Mouse (Mus musculus) T-helper 2 cell (primary cell): ENCODE measurements at regions not wholly inside any gene's neighbourhood (a gene's known extent, or its start where the extent isn't known, plus 50 kb on each side); places are given as distances from the start of the nearest gene placed in this dataset.

ENCODE experiments used
- in situ Hi-C: fragments of 300-600 bp; cut with MboI, MseI; formaldehyde crosslinking; loops from one replicate; pipeline ENCODE4 v1.15.1; 2025; ENCODE audit warnings: high pct_unique_total_duplicates

DNA sequence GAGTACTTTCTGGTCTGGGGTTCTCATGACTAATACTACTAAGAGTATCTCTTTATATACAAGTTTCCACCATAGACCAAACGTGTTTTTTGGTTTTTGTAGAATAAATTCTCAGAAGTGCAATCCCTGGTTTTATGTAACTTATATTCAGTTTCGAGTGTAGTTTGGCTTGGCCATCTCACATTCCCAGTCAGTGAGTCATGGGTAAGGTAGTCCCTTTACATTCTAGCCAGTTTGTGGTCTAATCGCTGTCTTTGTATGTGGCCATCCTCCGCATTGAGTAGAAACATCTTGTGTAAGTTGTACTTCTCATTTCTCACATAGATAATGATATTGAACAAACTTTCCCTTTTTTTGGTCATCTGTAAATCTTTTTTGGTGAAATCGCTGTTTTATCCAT lies 88.3 kb downstream of the Anxa5 start:
- in situ Hi-C loops: no loop called here

DNA sequence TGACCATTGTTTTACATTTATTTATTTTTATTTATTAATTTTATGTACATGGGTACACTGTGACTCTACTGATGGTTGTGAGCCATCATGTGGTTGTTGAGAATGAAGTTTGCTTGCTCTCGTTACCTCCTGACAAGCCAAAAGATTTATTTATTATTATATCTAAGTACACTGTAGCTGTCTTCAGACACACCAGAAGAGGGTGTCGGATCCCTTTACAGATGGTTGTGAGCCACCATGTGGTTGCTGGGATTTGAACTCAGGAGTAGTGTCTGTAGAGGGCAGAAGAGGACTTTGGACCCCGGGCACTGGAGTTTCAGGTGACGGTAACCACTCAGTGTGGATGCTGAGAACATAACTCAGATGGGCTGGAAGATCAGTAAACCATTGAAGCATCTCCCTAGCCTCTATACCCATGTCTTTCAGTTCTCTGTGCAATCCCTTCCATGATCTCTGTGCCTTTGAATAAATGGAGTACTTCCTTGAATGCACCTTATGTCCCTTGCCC lies 92.2 kb downstream of the Anxa5 start:
- in situ Hi-C loops: no loop called here

DNA sequence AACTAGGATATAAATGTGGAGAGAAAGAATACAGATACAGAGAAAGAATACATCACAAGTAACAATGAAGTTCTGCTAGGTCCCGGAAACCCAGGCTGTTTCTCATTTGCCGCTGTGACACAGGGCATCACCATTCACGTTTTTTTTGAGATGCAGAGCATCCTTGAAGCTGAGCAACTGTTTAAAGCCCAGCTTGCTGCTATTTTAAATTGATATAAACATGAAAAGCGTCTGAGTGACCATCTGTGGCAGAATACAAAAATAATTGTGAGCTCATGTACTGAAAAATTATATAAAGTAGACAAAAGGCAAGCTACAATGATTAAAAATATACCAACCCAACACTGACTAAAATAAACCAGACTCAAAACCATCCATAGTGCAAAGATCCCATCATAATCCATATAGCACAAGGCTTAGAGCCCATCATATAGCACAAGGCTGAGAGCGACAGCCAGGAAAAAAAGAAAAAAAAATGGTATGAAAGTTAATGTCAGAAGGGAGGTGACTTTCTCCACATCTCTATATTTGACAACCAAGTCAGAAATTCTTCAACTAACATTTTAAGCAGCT lies 94.0 kb downstream of the Anxa5 start:
- in situ Hi-C loops: no loop called here

DNA sequence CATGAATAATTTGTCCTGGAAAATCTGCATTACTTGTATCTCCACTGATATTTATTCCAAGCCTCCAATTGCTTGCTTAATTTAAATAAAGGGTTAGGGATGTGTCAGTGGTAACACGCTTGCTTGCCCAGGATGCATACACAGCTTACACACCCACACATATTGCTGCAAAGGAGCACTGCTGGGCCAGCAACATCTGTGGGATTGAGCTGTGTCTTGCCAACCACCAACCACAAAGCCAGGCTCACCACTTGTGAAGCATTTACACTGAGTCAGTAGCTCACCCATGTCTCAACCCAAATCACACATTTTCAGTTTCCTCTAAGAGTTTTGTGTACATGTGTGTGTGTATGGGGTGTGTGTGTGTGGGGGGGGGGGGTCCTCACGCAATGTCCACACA lies 100.0 kb downstream of the Anxa5 start:
- in situ Hi-C loops: no loop called here

DNA sequence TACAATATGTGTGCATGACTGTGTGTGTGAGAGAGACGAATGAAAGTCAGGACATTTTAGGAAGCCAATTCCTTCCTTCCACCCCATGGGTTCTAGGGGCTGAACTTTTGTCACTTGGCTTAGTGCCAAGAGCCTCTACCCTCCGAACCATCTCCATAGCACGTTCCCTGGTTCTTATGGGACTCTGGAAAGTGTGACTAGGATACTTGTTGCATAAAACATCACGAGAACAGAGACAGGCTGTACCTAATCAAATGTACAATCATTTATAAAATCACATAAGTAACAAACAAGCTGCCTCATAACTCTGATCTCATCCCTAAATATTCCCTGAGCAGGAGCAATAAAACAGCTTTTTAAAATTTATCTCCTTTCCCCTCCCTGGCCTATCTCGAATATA lies 100.8 kb downstream of the Anxa5 start:
- in situ Hi-C loops: no loop called here

- in situ Hi-C loops: no loop called here
Observed at GRCm38 (mm10) chr3:36360933-36361332, 114.8 kb downstream of the Anxa5 start.

DNA sequence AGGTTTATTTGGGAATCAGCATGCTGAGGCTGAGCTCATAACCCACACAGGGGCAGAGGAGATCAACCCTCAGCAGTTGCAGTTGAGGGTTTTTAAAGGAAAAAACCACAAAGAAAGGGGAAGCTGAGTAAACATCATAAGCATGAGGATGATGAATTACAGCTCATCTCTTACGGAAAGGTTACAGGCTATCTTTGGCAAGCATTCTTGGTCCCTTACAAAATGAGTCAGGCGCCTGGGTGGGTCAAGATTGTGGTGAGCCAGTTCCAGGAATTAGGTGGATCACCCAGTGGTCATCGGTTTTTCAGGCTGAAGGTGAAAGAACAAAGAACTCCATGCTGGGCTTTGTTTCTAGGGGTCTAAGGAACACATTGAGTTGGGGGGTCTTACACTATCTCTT lies 121.5 kb downstream of the Anxa5 start:
- in situ Hi-C loops: loop anchor here (10.0 kb wide), 1 partner anchor 901 kb away; no protein-coding TSS in a partner anchor

- in situ Hi-C loops: loop anchor here (10.0 kb wide), 1 partner anchor 903 kb away; no protein-coding TSS in a partner anchor
Observed at GRCm38 (mm10) chr3:36352032-36352742, 123.5 kb downstream of the Anxa5 start.

DNA sequence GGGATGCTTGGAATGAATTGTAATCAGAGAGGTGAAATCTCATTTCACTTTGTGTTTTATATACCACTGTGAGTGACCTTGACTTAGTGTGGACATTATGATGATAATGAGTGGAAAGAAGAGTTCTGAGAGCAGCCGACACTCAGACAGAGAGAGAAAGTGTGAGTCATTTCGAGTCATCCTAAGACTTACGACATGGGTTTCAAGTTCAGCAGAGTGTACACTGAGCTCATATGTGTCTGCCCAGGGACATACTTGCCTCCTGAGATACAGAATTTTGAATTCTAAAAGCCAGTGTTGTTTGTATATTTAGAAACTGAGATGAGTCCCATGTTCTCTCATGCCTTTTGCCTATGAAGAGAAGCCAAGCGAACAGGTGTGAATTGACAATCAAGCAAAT lies 126.6 kb downstream of the Anxa5 start:
- in situ Hi-C loops: no loop called here

DNA sequence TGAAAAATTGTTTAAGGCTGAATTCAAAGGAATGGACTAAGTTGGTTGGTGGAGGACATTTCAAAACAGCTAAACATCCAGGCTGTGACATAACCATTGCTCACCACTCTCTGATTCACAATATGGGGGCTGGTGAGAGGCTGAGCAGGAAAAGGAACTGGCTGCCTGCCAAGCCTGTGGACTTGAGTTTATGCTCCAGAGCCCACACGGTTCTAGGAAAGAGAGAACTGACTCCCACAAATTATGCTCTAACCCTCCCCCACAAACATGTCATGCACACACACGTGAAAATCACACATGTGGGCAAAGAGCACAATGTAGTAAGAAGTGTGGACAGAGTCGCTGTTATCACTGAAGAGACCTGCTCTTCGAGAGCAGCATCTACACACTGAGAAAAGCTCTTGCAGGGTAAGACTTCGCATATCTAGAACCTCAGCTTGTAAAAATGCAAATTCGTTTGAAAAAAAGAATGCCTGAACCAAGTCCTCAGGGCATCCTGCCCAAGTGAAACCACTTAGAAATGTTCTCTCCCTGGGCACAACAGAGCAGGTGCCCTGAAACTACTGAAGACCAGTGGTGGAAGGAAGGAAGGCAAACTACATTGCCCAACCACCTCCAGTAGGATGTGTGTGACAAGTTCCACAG lies 118.9 kb upstream of the Qrfpr start:
- in situ Hi-C loops: no loop called here

DNA sequence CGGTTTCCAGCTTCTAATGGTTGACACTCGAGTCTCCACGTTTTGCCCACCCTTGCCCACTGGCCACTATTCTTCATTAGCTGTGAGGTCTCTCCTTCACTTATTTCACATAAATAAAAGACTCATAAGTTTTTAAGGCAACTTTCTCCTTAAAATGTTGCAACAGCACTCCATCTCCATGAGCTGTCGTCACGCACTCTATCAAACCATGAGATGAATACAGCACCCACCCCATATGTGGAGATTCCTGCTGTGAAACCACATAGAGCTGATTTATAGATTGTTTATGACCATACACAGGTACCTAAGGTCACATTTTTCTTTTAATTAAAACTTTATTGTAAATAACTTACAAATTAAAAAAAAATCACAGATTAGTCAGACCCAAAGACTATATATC lies 117.5 kb upstream of the Qrfpr start:
- in situ Hi-C loops: no loop called here

DNA sequence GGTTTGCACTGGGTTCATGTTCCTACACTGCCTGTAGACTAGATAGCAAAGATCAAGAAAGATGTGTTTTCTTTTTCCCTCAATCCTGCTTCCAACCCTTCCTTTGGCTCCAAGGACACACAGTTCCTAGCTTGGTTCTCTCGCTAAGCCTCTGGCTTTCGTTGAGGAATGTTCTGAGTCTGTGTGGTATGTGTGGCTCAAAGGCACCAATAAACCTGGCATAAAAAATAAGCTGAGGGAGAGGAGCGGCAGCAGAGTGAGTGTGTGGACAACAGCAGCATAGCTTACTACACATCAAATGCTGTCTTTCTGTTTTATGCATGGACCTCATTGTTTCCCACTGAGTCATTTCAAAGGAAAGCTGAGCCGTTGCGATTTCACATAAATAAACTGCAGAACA lies 112.2 kb upstream of the Qrfpr start:
- in situ Hi-C loops: no loop called here

- in situ Hi-C loops: no loop called here
Observed at GRCm38 (mm10) chr3:36332016-36332415, 109.9 kb upstream of the Qrfpr start.

DNA sequence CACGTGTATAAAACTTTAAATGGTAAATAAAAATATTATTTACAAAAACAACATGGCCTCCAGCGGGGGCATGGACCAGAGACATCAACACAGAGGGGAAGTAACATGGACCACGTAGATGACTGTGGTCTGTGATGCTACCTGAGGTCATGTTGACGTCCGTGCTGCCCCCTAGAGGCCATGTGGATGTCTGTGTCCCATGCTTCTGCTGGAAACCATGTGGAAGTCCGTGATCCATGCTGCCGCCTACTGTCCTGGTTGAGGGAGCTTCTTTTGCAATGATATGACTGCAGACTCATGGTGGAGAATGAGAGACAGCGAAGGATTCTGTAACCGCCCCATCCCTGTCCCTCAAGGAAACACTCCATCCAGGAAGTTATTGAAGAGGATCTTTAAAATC lies 108.5 kb upstream of the Qrfpr start:
- in situ Hi-C loops: no loop called here

- in situ Hi-C loops: no loop called here
Observed at GRCm38 (mm10) chr3:36329631-36330030, 107.5 kb upstream of the Qrfpr start.

DNA sequence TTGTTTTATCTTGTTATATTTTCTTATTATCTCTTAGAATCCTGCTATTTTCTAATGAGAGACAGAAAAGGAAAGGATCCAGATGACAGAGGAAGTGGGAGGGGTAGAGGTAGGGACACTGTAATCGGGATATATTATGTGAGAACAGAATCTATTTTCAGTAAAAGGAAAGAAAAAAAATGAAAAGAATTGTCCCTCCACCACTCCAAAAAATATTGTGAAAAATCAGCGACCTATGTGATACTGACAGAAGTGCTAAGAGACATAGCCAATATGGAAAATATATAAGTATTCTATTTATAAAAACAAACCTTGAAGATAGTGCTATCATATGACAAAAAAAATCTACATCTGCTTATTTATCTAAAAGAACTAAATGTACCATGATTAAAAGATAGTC lies 106.8 kb upstream of the Qrfpr start:
- in situ Hi-C loops: no loop called here

- in situ Hi-C loops: no loop called here
Observed at GRCm38 (mm10) chr3:36318635-36319034, 96.5 kb upstream of the Qrfpr start.

GRCm38 (mm10) chr3:36311337-36311736 lies 89.2 kb upstream of the Qrfpr start:
- in situ Hi-C loops: no loop called here

DNA sequence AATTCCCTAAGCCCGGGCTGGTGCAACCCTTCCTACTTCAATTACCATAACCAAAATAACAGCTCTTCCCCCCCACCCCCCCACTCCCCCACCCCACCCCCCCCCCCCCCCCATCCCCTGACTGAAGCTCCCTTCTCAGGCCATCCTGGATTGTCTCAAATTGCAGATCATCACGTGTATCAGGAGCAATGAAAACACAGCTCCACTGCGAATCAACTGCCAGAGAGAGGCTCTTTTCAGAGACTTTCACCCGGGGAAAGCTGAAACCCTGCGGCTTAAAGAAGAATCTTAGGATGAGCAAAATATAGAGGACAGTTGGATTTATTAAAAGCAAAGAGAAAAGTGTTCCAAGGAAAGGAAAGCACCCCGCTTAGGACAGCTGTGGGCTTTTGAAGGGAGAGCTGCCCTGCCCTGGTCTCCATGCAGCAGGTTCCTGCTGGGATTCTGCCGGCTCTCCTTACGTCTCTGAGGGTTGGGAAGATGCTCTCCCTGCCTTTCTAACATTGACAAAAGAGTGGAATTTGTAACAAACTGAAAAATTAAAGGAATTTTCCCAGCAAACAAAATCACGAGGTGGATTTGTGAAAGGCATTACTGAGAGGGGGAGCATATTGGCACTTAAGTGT lies 88.6 kb upstream of the Qrfpr start:
- in situ Hi-C loops: no loop called here

DNA sequence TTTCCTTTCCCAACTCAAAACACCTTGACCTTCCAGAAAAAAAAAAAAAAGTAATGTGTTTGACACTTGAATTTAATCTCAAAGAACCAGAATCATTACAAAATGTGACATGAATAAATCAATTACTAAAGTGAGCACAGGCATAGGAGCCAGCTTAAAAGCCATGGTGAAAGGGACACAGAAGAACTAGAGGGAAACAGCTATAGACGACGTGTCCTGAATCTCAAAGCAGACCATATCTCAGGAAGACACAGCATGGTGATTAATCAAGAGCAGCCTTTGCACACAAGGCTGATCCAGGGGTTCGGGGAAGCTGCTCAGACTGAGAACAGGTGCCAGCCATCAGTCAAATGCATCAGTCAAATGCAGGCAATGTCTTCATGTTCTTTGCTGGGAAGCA lies 74.7 kb upstream of the Qrfpr start:
- in situ Hi-C loops: loop anchor here (25.0 kb wide), 1 partner anchor 934 kb away; no protein-coding TSS in a partner anchor

GRCm38 (mm10) chr3:36291971-36292370 lies 69.9 kb upstream of the Qrfpr start:
- in situ Hi-C loops: loop anchor here (25.0 kb wide), 1 partner anchor 930 kb away; no protein-coding TSS in a partner anchor

- in situ Hi-C loops: loop anchor here (25.0 kb wide), 1 partner anchor 922 kb away; no protein-coding TSS in a partner anchor
Observed at GRCm38 (mm10) chr3:36284066-36284465, 62.0 kb upstream of the Qrfpr start.
